Mouse (Mus musculus) spleen, postnatal 4 days (tissue): ENCODE measurements at regions not wholly inside any gene's neighbourhood (a gene's known extent, or its start where the extent isn't known, plus 50 kb on each side); places are given as distances from the start of the nearest gene placed in this dataset.
A peak's percentile ranks its signal among the peaks of the same experiment; 100 is the strongest.

ENCODE experiments used
- DNase-seq, 2 experiments: peaks; one replicate each; pipeline ENCODE4 v3.0.0; 2022; ENCODE audit warnings: low spot score in 2 of 2

- DNase-seq = no peak
These were observed 56.9 kb upstream of the Sox2 start for GRCm38 (mm10) chr3:34593279-34593678.

GRCm38 (mm10) chr3:34577896-34578530 is 72.2 kb upstream of the Sox2 start:
- DNase-seq = no peak

- no peak for DNase-seq
These were observed 73.1 kb upstream of the Sox2 start for GRCm38 (mm10) chr3:34577115-34577514.

GRCm38 (mm10) chr3:34576159-34576558 is 74.0 kb upstream of the Sox2 start:
- DNase-seq = no peak

- no peak for DNase-seq
These were observed 75.4 kb upstream of the Sox2 start for GRCm38 (mm10) chr3:34574711-34575350.

- peak in 1 of 2 experiments; percentile 33 for DNase-seq
These were observed 76.9 kb upstream of the Sox2 start for GRCm38 (mm10) chr3:34573312-34573711.

- DNase-seq = no peak
These were observed 78.1 kb upstream of the Sox2 start for GRCm38 (mm10) chr3:34572081-34572480.

- DNase-seq = no peak
These were observed 78.6 kb upstream of the Sox2 start for GRCm38 (mm10) chr3:34571630-34572029.

- no peak for DNase-seq
These were observed 80.2 kb upstream of the Sox2 start for GRCm38 (mm10) chr3:34569998-34570397.

- no peak for DNase-seq
These were observed 82.0 kb upstream of the Sox2 start for GRCm38 (mm10) chr3:34568086-34568650.

- no peak for DNase-seq
These were observed 84.8 kb upstream of the Sox2 start for GRCm38 (mm10) chr3:34565386-34565785.

- no peak for DNase-seq
These were observed 87.3 kb upstream of the Sox2 start for GRCm38 (mm10) chr3:34562893-34563292.

GRCm38 (mm10) chr3:34561709-34562108 is 88.5 kb upstream of the Sox2 start:
- peak in 1 of 2 experiments; percentile 22 for DNase-seq

- peak in 1 of 2 experiments; percentile 52 for DNase-seq
These were observed 90.1 kb upstream of the Sox2 start for GRCm38 (mm10) chr3:34559841-34560703.

GRCm38 (mm10) chr3:34558821-34559520 is 91.2 kb upstream of the Sox2 start:
- no peak for DNase-seq

- peak in 1 of 2 experiments; percentile 15 for DNase-seq
These were observed 97.5 kb upstream of the Sox2 start for GRCm38 (mm10) chr3:34552542-34553208.

- DNase-seq = no peak
These were observed 99.1 kb upstream of the Sox2 start for GRCm38 (mm10) chr3:34551069-34551468.

GRCm38 (mm10) chr3:34550189-34550588 is 100.0 kb upstream of the Sox2 start:
- DNase-seq = no peak

- DNase-seq = no peak
These were observed 117.8 kb upstream of the Sox2 start for GRCm38 (mm10) chr3:34532451-34532850.

GRCm38 (mm10) chr3:34531836-34532235 is 118.4 kb upstream of the Sox2 start:
- no peak for DNase-seq

- DNase-seq = no peak
These were observed 122.7 kb upstream of the Sox2 start for GRCm38 (mm10) chr3:34527546-34527945.
